Mouse (Mus musculus) testis, adult 2 months (tissue): Measurements from ENCODE around the gene Urad. TPM values are rescaled to one million over a fixed set of nuclear protein-coding genes. Genes with fewer than 3 reads are reported as not detected.
A peak's percentile ranks its signal among the peaks of the same experiment; 100 is the strongest.

Experiments used
- H3K27ac ChIP-seq: fragments of 200-500 bp; 2 replicates; pipeline ENCODE4 v1.5.1; 2012; ENCODE audit warnings: low read depth, low read length; ENCODE audit not compliant: control insufficient read depth, insufficient read depth
- H3K27me3 ChIP-seq: fragments of 200-500 bp; 2 replicates; pipeline ENCODE4 v1.6.1; 2012; ENCODE audit warnings: mild to moderate bottlenecking, low read length, moderate library complexity; ENCODE audit not compliant: control insufficient read depth, insufficient read depth
- H3K36me3 ChIP-seq: fragments of 200-500 bp; 2 replicates; pipeline ENCODE4 v1.6.1; 2012; ENCODE audit warnings: mild to moderate bottlenecking, low read length; ENCODE audit not compliant: control insufficient read depth, insufficient read depth
- H3K4me1 ChIP-seq: fragments of 200-500 bp; 2 replicates; pipeline ENCODE4 v1.6.1; 2012; ENCODE audit warnings: low read length; ENCODE audit not compliant: control insufficient read depth, insufficient read depth
- H3K4me3 ChIP-seq: fragments of 200-500 bp; 2 replicates; pipeline ENCODE4 v1.5.1; 2012; ENCODE audit warnings: low read depth, mild to moderate bottlenecking, low read length, moderate library complexity, mixed read lengths; ENCODE audit not compliant: control insufficient read depth
- CTCF ChIP-seq: fragments of 200-500 bp; IDR thresholded peaks from 2 replicates; pipeline ENCODE4 v1.5.1; 2012; ENCODE audit warnings: low read depth, mild to moderate bottlenecking, inconsistent platforms, low read length, moderate library complexity; ENCODE audit not compliant: control insufficient read depth, insufficient read depth, insufficient replicate concordance
- POLR2A ChIP-seq: fragments of 200-500 bp; IDR thresholded peaks from 2 replicates; pipeline ENCODE4 v1.6.1; 2012; ENCODE audit warnings: low read depth, mild to moderate bottlenecking, inconsistent platforms, low read length, moderate library complexity; ENCODE audit not compliant: control insufficient read depth
- polyA plus RNA-seq: library from polyadenylated mRNA; depleted of rRNA; stranded (reverse); fragments of >200 nt; gene quantifications from 2 replicates; pipeline ENCODE4 v1.2.3, GENCODE M21; 2012

Gene Urad
- polyA plus RNA-seq, 1 experiment, result not detected

GRCm38 (mm10) chr5:147312830-147313685 is 9.2 kb downstream of the Urad start:
- Histone ChIP-seq H3K36me3 (no peaks in the 10 kb centered on the region), H3K4me1 (no peaks in the 10 kb centered on the region; the same call in 1 of the 2 replicates), H3K27ac (no peak overlapping the region), H3K27me3 (no peaks in the 10 kb centered on the region; the same call in 1 of the 2 replicates), H3K4me3 (no peak overlapping the region)
- TF ChIP-seq CTCF (no peak), POLR2A (no peak)

DNA sequence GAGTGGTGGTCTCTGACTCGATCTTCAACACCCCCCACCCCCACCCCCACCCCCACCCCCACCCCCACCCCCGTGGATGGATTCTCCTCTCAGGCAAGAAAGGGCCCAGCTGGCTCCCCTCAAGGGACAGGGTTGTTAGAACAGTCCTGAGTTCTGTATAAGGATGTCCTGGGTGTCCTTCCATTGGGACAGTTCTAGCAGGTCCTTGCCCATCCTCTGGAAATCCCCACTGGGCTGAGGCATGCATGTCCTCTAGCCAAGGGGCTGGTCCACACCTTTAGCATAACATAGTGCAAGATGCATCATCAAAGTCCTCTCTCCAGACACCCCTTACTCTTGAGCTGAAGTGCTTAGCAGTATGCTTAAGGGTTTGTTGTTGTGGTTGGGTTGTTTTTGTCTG is 12.5 kb downstream of the Urad start:
- peaks cover 5% of the 10 kb centered on the region for H3K4me1 ChIP-seq
- H3K27ac ChIP-seq, result no peak overlapping the region
- no peaks in the 10 kb centered on the region for H3K36me3 ChIP-seq
- no peaks in the 10 kb centered on the region; the same call in none of the 2 replicates for H3K27me3 ChIP-seq
- no peak for TF ChIP-seq CTCF
- no peak for TF ChIP-seq POLR2A
- H3K4me3 ChIP-seq, result no peak overlapping the region

- TF ChIP-seq POLR2A (no peak), CTCF (no peak)
- Histone ChIP-seq H3K4me3 (no peak overlapping the region), H3K4me1 (peaks cover 5% of the 10 kb centered on the region), H3K36me3 (no peaks in the 10 kb centered on the region), H3K27me3 (no peaks in the 10 kb centered on the region; the same call in none of the 2 replicates), H3K27ac (no peak overlapping the region)
Observed at GRCm38 (mm10) chr5:147308451-147308850, 13.8 kb downstream of the Urad start.

GRCm38 (mm10) chr5:147307398-147307785 is 14.8 kb downstream of the Urad start:
- Histone ChIP-seq H3K4me3 (no peak overlapping the region), H3K36me3 (no peaks in the 10 kb centered on the region), H3K27ac (no peak overlapping the region), H3K4me1 (peaks cover 5% of the 10 kb centered on the region), H3K27me3 (no peaks in the 10 kb centered on the region; the same call in none of the 2 replicates)
- TF ChIP-seq CTCF, result no peak
- TF ChIP-seq POLR2A, result no peak

GRCm38 (mm10) chr5:147306638-147307397 is 15.4 kb downstream of the Urad start, which contains the start of gene Cdx2:
TSS of gene Cdx2 (minus strand) at chr5:147307270.
- Histone ChIP-seq H3K27me3 (no peaks in the 10 kb centered on the region; the same call in none of the 2 replicates), H3K36me3 (no peaks in the 10 kb centered on the region), H3K4me1 (peaks cover 5% of the 10 kb centered on the region), H3K4me3 (peak within 1 kb of the TSS; percentile 4), H3K27ac (no peak within 1 kb of the TSS)
- TF ChIP-seq POLR2A (no peak), CTCF (no peak)

GRCm38 (mm10) chr5:147305856-147306637 is 16.2 kb downstream of the Urad start:
- peak overlapping the region; percentile 4 for H3K4me3 ChIP-seq
- no peak overlapping the region for H3K27ac ChIP-seq
- H3K27me3 ChIP-seq, result peaks cover 3% of the 10 kb centered on the region
- TF ChIP-seq POLR2A (no peak), CTCF (no peak)
- H3K4me1 ChIP-seq, result peaks cover 8% of the 10 kb centered on the region
- H3K36me3 ChIP-seq, result no peaks in the 10 kb centered on the region
